Mouse (Mus musculus): ENCODE measurements around the gene Pcbp4. TPM values are rescaled to one million over a fixed set of nuclear protein-coding genes. Genes with fewer than 3 reads are reported as not detected.

Gene Pcbp4
- polyA plus RNA-seq, 1 experiment from 2014 or later, result 275 TPM

DNA sequence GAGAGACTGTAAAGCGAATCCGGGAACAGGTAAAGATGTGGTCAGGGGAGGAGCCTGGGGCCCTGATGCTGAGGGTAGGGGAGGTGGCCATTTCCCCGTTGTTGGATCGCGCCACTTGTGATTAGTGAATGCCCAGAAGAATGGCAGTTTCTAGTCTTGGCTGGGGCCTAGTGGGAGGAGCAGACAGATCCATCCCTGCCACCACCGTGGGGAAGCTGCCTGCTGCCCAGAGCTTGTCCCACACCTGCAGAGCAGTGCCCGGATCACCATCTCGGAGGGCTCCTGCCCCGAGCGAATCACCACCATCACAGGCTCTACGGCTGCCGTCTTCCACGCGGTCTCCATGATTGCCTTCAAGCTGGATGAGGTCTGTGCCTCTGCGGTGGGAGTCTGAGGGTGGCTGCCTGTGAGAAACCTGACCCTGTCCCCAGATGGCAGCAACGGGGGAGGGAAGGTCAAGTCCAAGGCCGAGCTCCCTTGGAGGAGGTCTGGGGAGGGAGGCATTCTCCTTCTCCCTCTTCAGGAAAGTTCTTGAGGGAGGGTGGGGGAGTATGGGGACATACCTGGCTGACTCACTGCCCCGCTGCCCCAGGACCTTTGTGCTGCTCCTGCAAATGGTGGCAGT, 7.4 kb downstream of the Pcbp4 start:
- Histone ChIP-seq H3K27ac (peak overlapping the region; percentile 1; the same call in 1 of the 2 replicates), H3K9me3 (replicated peaks) (no peaks in the 10 kb centered on the region), H3K4me1 (peaks cover 84% of the 10 kb centered on the region), H3K36me3 (peaks cover 95% of the 10 kb centered on the region), H3K4me3 (no peak overlapping the region), H3K27me3 (ENCODE audit: low read depth, poor library complexity, severe bottlenecking) (peaks cover 18% of the 10 kb centered on the region)
- 80% methylated on average over 18 of the region's 18 CpGs for WGBS
- no peak for DNase-seq (ENCODE audit: low spot score)

DNA sequence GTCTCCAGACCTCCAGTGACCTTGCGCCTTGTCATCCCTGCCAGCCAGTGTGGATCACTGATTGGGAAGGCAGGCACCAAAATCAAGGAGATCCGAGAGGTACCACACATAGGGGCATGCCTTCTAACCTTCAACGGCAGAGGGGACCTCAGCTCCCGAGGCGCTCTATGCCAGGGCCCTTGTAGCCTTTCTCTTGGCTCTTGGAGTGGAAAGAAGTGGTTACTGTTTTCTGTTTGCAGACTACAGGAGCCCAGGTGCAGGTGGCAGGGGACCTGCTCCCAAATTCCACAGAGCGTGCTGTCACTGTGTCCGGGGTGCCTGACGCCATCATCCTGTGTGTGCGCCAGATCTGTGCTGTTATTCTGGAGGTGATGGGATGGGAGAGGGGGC, 7.9 kb downstream of the Pcbp4 start:
- Histone ChIP-seq H3K9me3 (replicated peaks) (no peaks in the 10 kb centered on the region), H3K27me3 (ENCODE audit: low read depth, poor library complexity, severe bottlenecking) (peaks cover 23% of the 10 kb centered on the region), H3K36me3 (peaks cover 96% of the 10 kb centered on the region), H3K4me1 (peaks cover 84% of the 10 kb centered on the region), H3K27ac (0 out of 2 replicates have a peak overlapping the region, but pooled peaks have one; percentile 1), H3K4me3 (no peak overlapping the region)
- 93% methylated on average over 9 of the region's 9 CpGs for WGBS
- DNase-seq (ENCODE audit: low spot score), result no peak

DNA sequence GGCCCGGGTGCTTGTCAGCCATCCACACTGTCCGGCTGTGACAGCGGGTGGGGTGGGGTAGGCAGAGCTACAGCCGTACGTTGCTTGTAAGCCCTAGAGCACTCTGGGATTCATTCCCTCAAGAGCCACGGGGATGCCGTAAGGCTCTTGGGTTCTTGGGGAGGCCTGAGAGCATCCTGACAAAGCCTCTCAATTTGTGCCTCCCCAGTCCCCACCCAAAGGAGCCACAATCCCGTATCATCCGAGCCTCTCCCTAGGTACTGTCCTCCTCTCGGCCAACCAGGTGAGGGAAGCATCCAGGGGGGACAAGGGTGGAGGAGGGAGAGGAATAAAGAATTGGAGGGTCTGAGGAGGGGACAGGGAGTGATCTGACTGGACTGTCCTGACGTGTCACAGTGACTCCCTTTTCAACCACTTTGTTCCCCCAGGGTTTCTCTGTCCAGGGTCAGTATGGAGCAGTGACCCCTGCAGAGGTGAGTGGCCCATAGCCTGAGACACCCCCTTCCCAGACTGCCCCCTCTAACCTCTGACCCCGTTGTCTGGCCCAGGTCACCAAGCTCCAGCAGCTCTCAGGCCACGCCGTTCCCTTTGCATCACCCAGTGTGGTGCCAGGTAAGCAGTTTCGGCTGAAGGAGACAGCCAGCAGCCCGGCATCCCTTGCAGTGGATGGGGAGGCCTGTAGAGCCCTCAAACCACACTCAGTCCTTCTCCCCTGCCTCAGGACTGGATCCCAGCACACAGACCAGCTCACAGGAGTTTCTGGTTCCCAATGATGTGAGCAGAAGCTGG, 8.7 kb downstream of the Pcbp4 start:
- DNase-seq (ENCODE audit: low spot score), result no peak
- no peak overlapping the region for H3K27ac ChIP-seq
- WGBS, result 90% methylated on average over 16 of the region's 16 CpGs
- H3K4me1 ChIP-seq, result peaks cover 77% of the 10 kb centered on the region
- no peaks in the 10 kb centered on the region for H3K9me3 ChIP-seq (replicated peaks)
- no peak overlapping the region; the same call in 1 of the 2 replicates for H3K4me3 ChIP-seq
- peaks cover 88% of the 10 kb centered on the region for H3K36me3 ChIP-seq
- H3K27me3 ChIP-seq (ENCODE audit: low read depth, poor library complexity, severe bottlenecking), result peaks cover 25% of the 10 kb centered on the region

DNA sequence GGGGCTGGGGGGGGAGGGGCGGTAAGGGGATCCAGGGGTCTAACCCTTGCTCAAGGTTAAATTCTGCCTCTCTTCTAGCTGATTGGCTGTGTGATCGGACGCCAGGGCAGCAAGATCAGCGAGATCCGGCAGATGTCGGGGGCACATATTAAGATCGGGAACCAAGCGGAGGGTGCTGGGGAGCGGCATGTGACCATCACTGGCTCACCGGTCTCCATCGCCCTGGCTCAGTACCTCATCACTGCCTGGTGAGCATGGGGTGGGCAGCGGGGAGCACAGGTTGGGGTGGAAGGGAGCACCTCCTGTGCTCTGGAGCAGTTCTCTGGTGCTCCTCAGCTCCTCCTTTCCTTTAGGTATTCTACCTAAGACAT, 9.3 kb downstream of the Pcbp4 start:
- no peaks in the 10 kb centered on the region for H3K9me3 ChIP-seq (replicated peaks)
- peaks cover 82% of the 10 kb centered on the region for H3K36me3 ChIP-seq
- H3K4me3 ChIP-seq, result no peak overlapping the region; the same call in 1 of the 2 replicates
- no peak overlapping the region for H3K27ac ChIP-seq
- DNase-seq (ENCODE audit: low spot score), result no peak
- peaks cover 71% of the 10 kb centered on the region for H3K4me1 ChIP-seq
- WGBS, result 95% methylated on average over 12 of the region's 12 CpGs
- peaks cover 25% of the 10 kb centered on the region for H3K27me3 ChIP-seq (ENCODE audit: low read depth, poor library complexity, severe bottlenecking)

DNA sequence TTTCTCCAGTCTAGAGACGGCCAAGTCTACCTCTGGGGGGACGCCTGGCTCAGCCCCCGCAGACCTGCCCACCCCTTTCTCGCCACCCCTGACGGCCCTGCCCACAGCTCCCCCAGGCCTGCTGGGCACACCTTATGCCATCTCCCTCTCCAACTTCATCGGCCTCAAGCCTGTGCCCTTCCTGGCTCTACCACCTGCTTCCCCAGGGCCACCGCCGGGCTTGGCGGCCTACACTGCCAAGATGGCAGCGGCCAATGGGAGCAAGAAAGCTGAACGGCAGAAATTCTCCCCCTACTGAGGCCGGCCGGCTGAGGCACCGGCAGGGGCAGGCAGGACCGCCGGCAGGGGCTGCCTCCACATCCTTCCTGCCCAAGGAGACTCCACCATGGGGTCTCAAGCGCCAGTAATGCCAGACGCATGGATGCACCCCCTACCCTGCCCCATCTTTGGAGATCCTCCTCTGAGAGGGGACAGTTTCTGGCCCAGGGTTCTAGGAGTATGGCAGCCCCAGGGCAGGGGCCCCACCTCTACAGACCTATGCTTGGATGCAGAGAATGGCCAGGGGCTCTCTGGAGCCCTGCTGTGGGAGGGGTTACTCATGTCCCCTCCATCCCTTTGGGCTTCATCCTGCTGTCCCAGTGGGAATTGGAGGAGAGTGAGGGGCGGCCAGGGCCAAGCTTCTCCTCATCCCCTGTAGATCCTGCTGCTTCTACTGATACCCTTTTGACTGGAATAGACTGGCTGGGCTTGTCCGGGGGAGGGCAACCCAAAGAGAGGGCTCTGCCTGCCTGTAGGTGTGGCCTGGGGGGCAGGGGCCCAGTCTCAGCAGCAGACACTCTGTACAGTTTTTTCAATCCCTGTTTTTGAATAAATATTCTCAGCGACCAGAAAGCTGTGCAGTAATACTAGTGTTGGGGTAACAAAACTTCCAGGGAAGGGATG, 10.3 kb downstream of the Pcbp4 start:
- H3K4me3 ChIP-seq, result no peak overlapping the region
- peaks cover 25% of the 10 kb centered on the region for H3K27me3 ChIP-seq (ENCODE audit: low read depth, poor library complexity, severe bottlenecking)
- H3K36me3 ChIP-seq, result peaks cover 72% of the 10 kb centered on the region
- no peak for DNase-seq (ENCODE audit: low spot score)
- no peaks in the 10 kb centered on the region for H3K9me3 ChIP-seq (replicated peaks)
- peaks cover 61% of the 10 kb centered on the region for H3K4me1 ChIP-seq
- 87% methylated on average over 21 of the region's 21 CpGs for WGBS
- no peak overlapping the region for H3K27ac ChIP-seq

DNA sequence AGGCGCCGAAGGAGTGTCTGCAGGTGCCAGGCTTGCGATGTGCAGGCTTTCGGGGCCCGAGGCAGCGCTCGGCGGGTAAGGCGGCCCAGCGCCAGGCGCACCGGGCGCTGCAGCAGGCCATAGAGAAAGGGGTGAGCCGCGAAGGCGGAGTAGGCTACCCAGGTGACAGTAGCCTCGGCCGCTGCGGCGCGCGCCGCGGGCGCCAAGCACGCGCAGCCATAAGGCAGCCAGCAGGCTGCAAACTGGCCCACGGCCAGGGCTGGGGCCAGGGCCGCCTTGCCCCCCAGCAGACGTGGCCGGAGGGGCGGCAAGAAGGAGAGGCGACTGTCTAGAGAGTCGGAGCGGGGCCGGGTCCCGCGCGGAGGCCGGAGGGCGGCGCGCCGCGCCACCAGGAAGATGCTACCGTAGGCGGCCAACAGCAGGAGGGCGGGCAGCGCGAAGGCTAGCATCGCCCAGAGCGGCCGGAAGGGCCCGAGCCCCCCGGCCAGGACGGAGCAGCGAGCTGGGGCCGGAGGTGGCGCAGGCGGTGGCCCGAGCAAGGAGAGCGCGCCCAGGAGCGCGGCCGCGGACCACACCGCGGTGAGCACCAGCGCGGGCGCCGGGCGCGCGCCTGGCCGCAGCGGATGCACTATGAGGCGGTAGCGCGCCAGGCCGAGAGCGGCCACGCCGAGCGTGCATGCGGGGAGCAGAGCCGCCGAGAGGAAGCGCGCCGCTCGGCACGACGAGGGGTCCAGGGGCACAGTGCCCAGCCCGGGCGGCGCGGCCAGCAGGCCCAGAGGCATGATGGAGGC, 11.9 kb downstream of the Pcbp4 start:
- Histone ChIP-seq H3K27me3 (ENCODE audit: low read depth, poor library complexity, severe bottlenecking) (peaks cover 25% of the 10 kb centered on the region), H3K4me3 (peak overlapping the region; percentile 68), H3K9me3 (replicated peaks) (no peaks in the 10 kb centered on the region), H3K36me3 (peaks cover 57% of the 10 kb centered on the region), H3K27ac (peak overlapping the region; percentile 88), H3K4me1 (peaks cover 51% of the 10 kb centered on the region)
- 1% methylated on average over 99 of the region's 99 CpGs for WGBS
- peak; percentile 81 for DNase-seq (ENCODE audit: low spot score)

DNA sequence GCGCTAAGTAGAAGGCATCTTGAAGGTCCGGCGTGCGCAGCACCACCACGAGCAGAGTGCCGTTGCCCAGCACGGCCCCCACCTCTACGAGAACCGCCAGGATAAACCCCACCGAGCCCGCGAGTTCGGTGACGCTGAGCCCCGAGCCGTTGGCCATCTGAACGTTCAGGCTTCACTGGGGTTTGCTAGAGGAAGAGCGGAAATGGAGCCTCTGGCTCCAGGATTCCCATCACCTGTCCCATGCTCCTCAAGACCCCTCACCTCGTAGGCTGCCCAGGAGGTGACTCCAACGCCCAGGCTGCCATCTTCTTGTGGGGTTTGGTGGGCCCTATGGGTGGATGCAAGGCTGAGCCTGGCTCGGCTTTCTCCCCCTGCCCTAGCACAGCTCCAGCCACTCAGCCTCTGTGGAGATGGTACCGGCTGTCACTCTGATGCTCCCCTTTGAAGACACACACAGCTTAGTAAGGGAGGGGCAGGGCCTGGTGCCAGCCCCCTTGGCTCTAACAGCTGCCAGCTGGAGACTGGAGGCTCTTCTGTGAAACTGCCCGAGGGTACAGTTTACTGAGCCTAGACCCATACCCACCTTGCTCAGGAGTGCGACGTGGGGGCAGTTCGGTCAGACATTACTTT, 12.6 kb downstream of the Pcbp4 start, which contains the start of gene Gpr62:
Gene Gpr62 (minus strand): TSS at position 368 of the 630 bp plus-strand sequence.
- 34% methylated on average over 26 of the region's 26 CpGs for WGBS
- Histone ChIP-seq H3K27me3 (ENCODE audit: low read depth, poor library complexity, severe bottlenecking) (peaks cover 25% of the 10 kb centered on the region), H3K4me3 (peak within 1 kb of the TSS; percentile 68), H3K36me3 (peaks cover 49% of the 10 kb centered on the region), H3K4me1 (peaks cover 43% of the 10 kb centered on the region), H3K27ac (peak within 1 kb of the TSS; percentile 88), H3K9me3 (replicated peaks) (no peaks in the 10 kb centered on the region)
- DNase-seq (ENCODE audit: low spot score), result no peak

DNA sequence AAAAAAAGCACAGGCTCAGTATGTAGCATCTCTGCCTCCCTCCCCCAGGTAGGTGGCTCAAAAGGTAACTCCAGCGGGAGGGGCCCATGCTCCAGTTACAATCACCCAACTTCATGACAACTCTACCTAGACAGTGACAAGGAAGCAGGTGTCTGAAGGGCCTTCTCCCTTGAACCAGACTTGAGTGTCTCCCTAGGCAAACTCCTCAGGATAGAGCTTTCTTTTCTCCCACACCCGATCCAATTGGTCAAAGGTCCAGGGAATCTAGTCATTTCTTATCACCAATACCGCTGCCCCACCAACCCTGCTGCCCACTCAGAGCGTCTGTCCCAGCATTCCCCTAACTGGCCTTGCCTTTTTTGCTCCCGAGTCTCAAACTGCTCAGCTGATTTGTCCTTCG, 13.6 kb downstream of the Pcbp4 start:
- DNase-seq (ENCODE audit: low spot score), result no peak
- peaks cover 34% of the 10 kb centered on the region for H3K27me3 ChIP-seq (ENCODE audit: low read depth, poor library complexity, severe bottlenecking)
- H3K4me3 ChIP-seq, result no peak overlapping the region
- H3K36me3 ChIP-seq, result peaks cover 39% of the 10 kb centered on the region
- no peaks in the 10 kb centered on the region for H3K9me3 ChIP-seq (replicated peaks)
- 91% methylated on average over 6 of the region's 6 CpGs for WGBS
- no peak overlapping the region for H3K27ac ChIP-seq
- peaks cover 42% of the 10 kb centered on the region for H3K4me1 ChIP-seq

DNA sequence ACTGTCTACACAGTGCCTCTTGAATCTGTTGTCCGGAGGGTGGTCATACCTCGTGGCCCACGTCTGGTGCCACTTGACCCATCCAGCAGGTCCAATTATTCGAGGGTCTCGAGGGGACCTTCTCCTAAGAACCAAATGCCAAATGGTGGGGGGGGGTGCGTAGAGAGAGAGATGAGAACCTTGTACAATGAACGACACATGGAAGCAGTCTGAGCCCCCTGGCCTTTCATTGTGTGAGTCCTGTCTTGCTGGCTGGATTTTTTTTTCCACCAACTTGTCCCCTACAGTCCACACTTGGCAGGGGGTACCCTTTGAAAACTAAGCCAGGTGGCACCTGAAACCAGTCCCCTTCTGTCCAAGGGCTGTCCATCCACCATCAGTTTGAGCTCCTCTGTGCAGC, 14.7 kb downstream of the Pcbp4 start:
- Histone ChIP-seq H3K9me3 (replicated peaks) (no peaks in the 10 kb centered on the region), H3K27me3 (ENCODE audit: low read depth, poor library complexity, severe bottlenecking) (peaks cover 34% of the 10 kb centered on the region), H3K36me3 (peaks cover 29% of the 10 kb centered on the region), H3K4me1 (peaks cover 48% of the 10 kb centered on the region), H3K4me3 (no peak overlapping the region), H3K27ac (no peak overlapping the region)
- DNase-seq (ENCODE audit: low spot score), result no peak
- WGBS, result 93% methylated on average over 7 of the region's 7 CpGs

DNA sequence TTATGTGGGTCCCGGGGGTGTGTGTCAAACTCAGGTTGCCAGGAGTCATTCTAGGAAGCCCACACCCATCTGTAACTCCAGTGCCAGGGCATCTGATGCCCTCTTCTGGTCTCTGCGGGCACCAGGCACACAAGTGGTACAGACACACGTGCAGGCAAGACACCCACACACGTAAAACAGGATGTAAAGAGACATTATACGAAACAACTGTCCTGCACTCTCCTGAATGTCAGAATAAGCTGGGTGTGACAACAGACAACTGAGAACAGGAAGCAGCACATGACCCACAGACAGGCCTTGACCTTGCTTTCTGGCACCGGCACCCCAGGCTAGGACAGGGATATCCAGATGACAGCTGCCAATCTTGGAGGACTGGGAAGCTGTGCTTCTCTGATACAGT, 16.2 kb downstream of the Pcbp4 start:
- WGBS, result 74% methylated on average over 6 of the region's 6 CpGs
- Histone ChIP-seq H3K9me3 (replicated peaks) (no peaks in the 10 kb centered on the region), H3K27me3 (ENCODE audit: low read depth, poor library complexity, severe bottlenecking) (peaks cover 23% of the 10 kb centered on the region; the same call in 1 of the 2 replicates), H3K4me1 (peaks cover 46% of the 10 kb centered on the region), H3K36me3 (peaks cover 13% of the 10 kb centered on the region), H3K4me3 (no peak overlapping the region), H3K27ac (no peak overlapping the region)
- no peak for DNase-seq (ENCODE audit: low spot score)

DNA sequence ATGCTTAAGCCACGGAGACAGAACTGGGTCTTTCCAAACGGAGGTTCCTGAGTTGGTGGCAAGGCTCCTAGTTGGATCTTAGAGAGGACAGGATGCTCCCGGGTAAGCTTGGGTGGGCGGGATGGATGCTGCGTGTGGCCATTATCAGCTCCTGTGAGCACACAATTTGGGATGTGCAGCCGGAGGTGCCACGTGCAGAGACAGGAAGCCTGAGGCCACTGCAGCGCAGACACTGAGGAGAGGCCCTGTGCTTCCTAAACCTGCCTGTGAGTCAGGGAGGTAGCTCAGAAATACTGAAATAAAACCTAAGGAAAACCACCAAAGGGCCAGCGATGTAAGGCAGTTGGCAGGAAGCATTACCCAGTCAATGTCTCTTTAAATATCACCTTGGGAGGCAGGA, 16.7 kb downstream of the Pcbp4 start:
- Histone ChIP-seq H3K4me1 (peaks cover 46% of the 10 kb centered on the region), H3K36me3 (peaks cover 9% of the 10 kb centered on the region)
- no peak for DNase-seq (ENCODE audit: low spot score)

More for the DNA sequence above, 16.7 kb downstream of the Pcbp4 start:
- H3K27ac ChIP-seq, result no peak overlapping the region
- H3K4me3 ChIP-seq, result no peak overlapping the region
- H3K27me3 ChIP-seq (ENCODE audit: low read depth, poor library complexity, severe bottlenecking), result peaks cover 23% of the 10 kb centered on the region; the same call in 1 of the 2 replicates
- H3K9me3 ChIP-seq (replicated peaks), result no peaks in the 10 kb centered on the region
- WGBS, result 72% methylated on average over 9 of the region's 9 CpGs

Data from limb, embryonic 10.5 days (tissue).